Mouse (Mus musculus): ENCODE results near the gene Utp3. TPM values are rescaled to one million over a fixed set of nuclear protein-coding genes. Genes with fewer than 3 reads are reported as not detected.

Utp3 gene
- polyA plus RNA-seq, 1 experiment from 2014 or later: 57.0 TPM

GRCm38 (mm10) chr5:88558991-88559390, 4.7 kb downstream of the Utp3 start:
- no peak for ATAC-seq (ENCODE audit: low FRiP score)
- H3K9ac ChIP-seq: no peak overlapping the region
- H3K4me1 ChIP-seq (replicated peaks): peaks cover 25% of the 10 kb centered on the region
- H3K27ac ChIP-seq: no peak overlapping the region
- WGBS: 52% methylated on average over 1 of the region's 1 CpGs
- H3K4me3 ChIP-seq: no peak overlapping the region
- no peak overlapping the region for H3K4me2 ChIP-seq
- no peaks in the 10 kb centered on the region; the same call in 1 of the 2 replicates for H3K36me3 ChIP-seq
- H3K9me3 ChIP-seq: no peaks in the 10 kb centered on the region
- no peaks in the 10 kb centered on the region for H3K27me3 ChIP-seq

- WGBS: 86% methylated on average over 9 of the region's 9 CpGs
- no peak for ATAC-seq (ENCODE audit: low FRiP score)
These were observed 7.0 kb downstream of the Utp3 start for GRCm38 (mm10) chr5:88561080-88561814.

GRCm38 (mm10) chr5:88562863-88563780, 8.9 kb downstream of the Utp3 start:
- H3K9me3 ChIP-seq: no peaks in the 10 kb centered on the region
- no peaks in the 10 kb centered on the region for H3K27me3 ChIP-seq
- no peak overlapping the region for H3K4me3 ChIP-seq
- no peak for ATAC-seq (ENCODE audit: low FRiP score)
- no peak overlapping the region for H3K27ac ChIP-seq
- H3K9ac ChIP-seq: no peak overlapping the region
- peaks cover 17% of the 10 kb centered on the region for H3K4me1 ChIP-seq (replicated peaks)
- 75% methylated on average over 8 of the region's 8 CpGs for WGBS
- no peaks in the 10 kb centered on the region; the same call in 1 of the 2 replicates for H3K36me3 ChIP-seq
- no peak overlapping the region for H3K4me2 ChIP-seq

More at GRCm38 (mm10) chr5:88561080-88561814, 7.0 kb downstream of the Utp3 start:
- Histone ChIP-seq H3K27ac (no peak overlapping the region), H3K27me3 (no peaks in the 10 kb centered on the region), H3K9me3 (no peaks in the 10 kb centered on the region), H3K4me2 (no peak overlapping the region), H3K4me3 (no peak overlapping the region), H3K9ac (no peak overlapping the region), H3K4me1 (replicated peaks) (peaks cover 16% of the 10 kb centered on the region), H3K36me3 (no peaks in the 10 kb centered on the region; the same call in 1 of the 2 replicates)

- H3K9me3 ChIP-seq: no peaks in the 10 kb centered on the region
- peaks cover 17% of the 10 kb centered on the region for H3K4me1 ChIP-seq (replicated peaks)
- peak within 1 kb of the TSS; percentile 91 for H3K9ac ChIP-seq
- peak within 1 kb of the TSS; percentile 73 for H3K4me2 ChIP-seq
- peak; percentile 86 for ATAC-seq (ENCODE audit: low FRiP score)
- no peaks in the 10 kb centered on the region for H3K27me3 ChIP-seq
- peak within 1 kb of the TSS; percentile 93 for H3K27ac ChIP-seq
- H3K4me3 ChIP-seq: peak within 1 kb of the TSS; percentile 84
- WGBS: under 1% methylated on average over 46 of the region's 71 CpGs
- H3K36me3 ChIP-seq: no peaks in the 10 kb centered on the region; the same call in 1 of the 2 replicates
These were observed 10.4 kb downstream of the Utp3 start, which contains the start of gene Rufy3 for GRCm38 (mm10) chr5:88564501-88565147. TSS of gene Rufy3 (plus strand) at chr5:88565040.

GRCm38 (mm10) chr5:88565148-88566033, 11.1 kb downstream of the Utp3 start:
- no peaks in the 10 kb centered on the region for H3K27me3 ChIP-seq
- peak overlapping the region; percentile 91 for H3K9ac ChIP-seq
- H3K4me3 ChIP-seq: peak overlapping the region; percentile 84
- no peaks in the 10 kb centered on the region for H3K9me3 ChIP-seq
- H3K4me1 ChIP-seq (replicated peaks): peaks cover 17% of the 10 kb centered on the region
- peaks cover 4% of the 10 kb centered on the region; the same call in 1 of the 2 replicates for H3K36me3 ChIP-seq
- peak; percentile 78 for ATAC-seq (ENCODE audit: low FRiP score)
- peak overlapping the region; percentile 73 for H3K4me2 ChIP-seq
- under 1% methylated on average over 95 of the region's 119 CpGs for WGBS
- H3K27ac ChIP-seq: peak overlapping the region; percentile 93

- Histone ChIP-seq H3K27ac (peak overlapping the region; percentile 93), H3K36me3 (peaks cover 9% of the 10 kb centered on the region; the same call in 1 of the 2 replicates), H3K9me3 (no peaks in the 10 kb centered on the region), H3K27me3 (no peaks in the 10 kb centered on the region), H3K4me1 (replicated peaks) (peaks cover 17% of the 10 kb centered on the region), H3K9ac (peak overlapping the region; percentile 91), H3K4me3 (peak overlapping the region; percentile 84), H3K4me2 (peak overlapping the region; percentile 73)
- ATAC-seq (ENCODE audit: low FRiP score): no peak
- 6% methylated on average over 14 of the region's 14 CpGs for WGBS
These were observed 12.0 kb downstream of the Utp3 start for GRCm38 (mm10) chr5:88566034-88566841.

- 64% methylated on average over 3 of the region's 3 CpGs for WGBS
- Histone ChIP-seq H3K4me1 (replicated peaks) (peaks cover 13% of the 10 kb centered on the region), H3K4me3 (no peak overlapping the region), H3K27ac (no peak overlapping the region), H3K4me2 (no peak overlapping the region), H3K9ac (no peak overlapping the region), H3K36me3 (peaks cover 14% of the 10 kb centered on the region), H3K27me3 (no peaks in the 10 kb centered on the region), H3K9me3 (no peaks in the 10 kb centered on the region)
- ATAC-seq (ENCODE audit: low FRiP score): no peak
These were observed 15.3 kb downstream of the Utp3 start for GRCm38 (mm10) chr5:88569541-88569940.

- Histone ChIP-seq H3K4me1 (replicated peaks) (peaks cover 5% of the 10 kb centered on the region), H3K9me3 (no peaks in the 10 kb centered on the region), H3K27me3 (no peaks in the 10 kb centered on the region), H3K4me3 (no peak overlapping the region), H3K4me2 (no peak overlapping the region), H3K9ac (no peak overlapping the region), H3K36me3 (peaks cover 14% of the 10 kb centered on the region), H3K27ac (no peak overlapping the region)
- 92% methylated on average over 3 of the region's 3 CpGs for WGBS
- no peak for ATAC-seq (ENCODE audit: low FRiP score)
These were observed 20.6 kb downstream of the Utp3 start for GRCm38 (mm10) chr5:88574829-88575228.

- Histone ChIP-seq H3K4me1 (replicated peaks) (peaks cover 5% of the 10 kb centered on the region), H3K27ac (no peak overlapping the region), H3K4me3 (no peak overlapping the region), H3K9ac (0 out of 2 replicates have a peak overlapping the region, but pooled peaks have one; percentile 39), H3K9me3 (no peaks in the 10 kb centered on the region), H3K36me3 (peaks cover 8% of the 10 kb centered on the region), H3K4me2 (no peak overlapping the region), H3K27me3 (no peaks in the 10 kb centered on the region)
- ATAC-seq (ENCODE audit: low FRiP score): no peak
- 74% methylated on average over 3 of the region's 3 CpGs for WGBS
These were observed 21.5 kb downstream of the Utp3 start for GRCm38 (mm10) chr5:88575506-88576338.

GRCm38 (mm10) chr5:88580681-88581080, 26.4 kb downstream of the Utp3 start:
- Histone ChIP-seq H3K4me1 (replicated peaks) (peaks cover 12% of the 10 kb centered on the region), H3K9ac (no peak overlapping the region), H3K27ac (no peak overlapping the region), H3K4me2 (no peak overlapping the region), H3K4me3 (no peak overlapping the region), H3K27me3 (no peaks in the 10 kb centered on the region), H3K36me3 (no peaks in the 10 kb centered on the region), H3K9me3 (no peaks in the 10 kb centered on the region)
- no peak for ATAC-seq (ENCODE audit: low FRiP score)
- 86% methylated on average over 10 of the region's 10 CpGs for WGBS

Data from hindbrain, embryonic 13.5 days (tissue).